Mouse (Mus musculus): ENCODE data around the gene Sdccag8.
"Not testable (repeated sequence)": the region's sequence is repeated elsewhere in the genome, so short reads cannot be mapped to it uniquely, and the experiment has no call there.

The Sdccag8 gene

DNA sequence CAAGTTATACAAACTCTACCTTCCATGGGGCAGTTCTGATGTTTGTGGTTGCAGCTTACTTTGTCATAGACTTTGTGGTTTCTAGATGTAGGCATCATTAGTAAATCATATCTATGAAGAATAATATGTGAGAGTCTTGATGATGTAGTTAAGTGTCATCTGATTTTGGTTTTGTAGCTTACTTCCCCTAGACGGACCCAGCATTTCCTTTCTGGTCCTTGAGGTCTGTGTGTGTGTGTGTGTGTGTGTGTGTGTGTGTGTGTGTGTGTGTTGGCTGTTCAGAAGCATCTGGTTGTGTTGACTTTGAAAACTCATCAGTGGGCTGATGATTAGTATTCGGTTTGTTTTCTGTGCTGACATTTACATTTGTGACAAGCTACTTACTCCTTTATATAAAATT lies 17.6 kb downstream of the Sdccag8 start:
- no peak for DNase-seq

DNA sequence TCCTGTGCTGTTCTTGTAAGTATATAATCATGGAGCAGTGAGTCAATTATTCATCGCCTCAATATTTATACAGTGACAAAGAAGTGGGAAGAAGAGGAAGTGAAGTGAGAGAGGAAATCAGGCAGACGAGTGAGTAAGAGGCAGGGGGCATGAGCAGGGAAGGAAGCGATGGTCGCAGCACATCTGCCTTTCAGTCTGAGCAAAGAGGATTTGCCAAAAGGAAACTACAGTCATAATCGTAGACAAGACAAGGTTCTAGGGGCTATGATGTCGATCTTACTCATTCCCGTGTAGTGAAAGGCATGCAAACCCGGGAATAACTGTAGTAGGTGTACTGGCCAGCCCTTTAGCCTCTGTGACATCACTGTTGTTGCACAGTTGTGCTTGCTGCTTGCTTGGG lies 18.1 kb downstream of the Sdccag8 start:
- no peak for DNase-seq

DNA sequence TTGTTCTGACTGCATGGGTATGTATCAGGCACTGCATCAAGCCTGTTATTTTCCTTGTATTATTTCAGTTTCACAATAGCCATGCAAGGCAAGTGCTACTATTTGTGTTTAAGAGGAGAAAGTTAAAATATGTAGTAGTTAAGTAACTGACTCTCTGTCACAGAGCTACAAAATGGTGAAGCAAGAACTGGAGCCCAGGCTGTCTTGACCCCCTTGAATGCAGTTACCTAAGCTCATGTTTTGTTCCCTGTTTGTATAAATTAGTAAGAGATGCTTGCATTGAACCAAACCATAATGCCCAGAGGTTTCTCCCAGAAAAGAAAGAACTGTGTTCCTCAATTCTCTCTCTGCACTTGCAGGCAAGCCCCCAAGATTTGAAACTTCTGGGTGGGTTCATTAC lies 18.8 kb downstream of the Sdccag8 start:
- DNase-seq, result no peak

DNA sequence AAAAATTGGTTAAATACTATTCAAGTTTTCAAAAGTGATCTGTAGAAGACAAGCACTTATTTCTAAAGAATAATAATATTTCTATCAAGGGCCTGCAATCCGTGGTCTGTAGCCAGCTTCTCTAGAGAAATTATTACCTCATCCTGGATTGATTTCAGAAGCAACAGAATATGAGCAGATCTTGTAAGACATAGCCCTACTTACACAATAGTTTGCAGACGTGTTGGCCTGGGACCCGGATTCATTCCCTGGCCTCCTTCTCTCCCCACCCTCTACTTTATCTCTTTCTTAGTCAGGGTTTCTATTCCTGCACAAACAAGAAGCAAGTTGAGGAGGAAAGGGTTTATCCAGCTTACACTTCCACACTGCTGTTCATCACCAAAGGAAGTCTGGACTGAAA lies 19.5 kb downstream of the Sdccag8 start:
- DNase-seq, result no peak

DNA sequence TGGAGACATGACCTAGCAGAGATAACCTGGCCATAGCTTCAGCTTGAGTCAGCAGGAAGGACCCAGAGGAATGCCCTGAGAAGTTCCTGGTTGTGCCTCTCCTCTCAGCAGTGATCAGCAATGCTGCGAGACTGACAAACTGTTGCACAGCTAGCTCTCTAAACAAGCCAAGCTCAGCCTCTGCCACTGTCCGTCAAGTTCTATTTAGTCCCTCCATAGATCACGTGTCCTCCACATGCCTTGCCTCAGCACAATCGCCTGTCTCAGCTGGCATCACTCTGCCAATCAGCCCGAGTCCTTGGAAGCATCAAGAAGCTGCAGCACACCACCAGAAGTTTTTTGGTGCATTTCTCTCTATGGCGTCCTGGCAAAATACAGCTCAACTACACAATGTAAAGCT lies 20.4 kb downstream of the Sdccag8 start:
- DNase-seq, result no peak

DNA sequence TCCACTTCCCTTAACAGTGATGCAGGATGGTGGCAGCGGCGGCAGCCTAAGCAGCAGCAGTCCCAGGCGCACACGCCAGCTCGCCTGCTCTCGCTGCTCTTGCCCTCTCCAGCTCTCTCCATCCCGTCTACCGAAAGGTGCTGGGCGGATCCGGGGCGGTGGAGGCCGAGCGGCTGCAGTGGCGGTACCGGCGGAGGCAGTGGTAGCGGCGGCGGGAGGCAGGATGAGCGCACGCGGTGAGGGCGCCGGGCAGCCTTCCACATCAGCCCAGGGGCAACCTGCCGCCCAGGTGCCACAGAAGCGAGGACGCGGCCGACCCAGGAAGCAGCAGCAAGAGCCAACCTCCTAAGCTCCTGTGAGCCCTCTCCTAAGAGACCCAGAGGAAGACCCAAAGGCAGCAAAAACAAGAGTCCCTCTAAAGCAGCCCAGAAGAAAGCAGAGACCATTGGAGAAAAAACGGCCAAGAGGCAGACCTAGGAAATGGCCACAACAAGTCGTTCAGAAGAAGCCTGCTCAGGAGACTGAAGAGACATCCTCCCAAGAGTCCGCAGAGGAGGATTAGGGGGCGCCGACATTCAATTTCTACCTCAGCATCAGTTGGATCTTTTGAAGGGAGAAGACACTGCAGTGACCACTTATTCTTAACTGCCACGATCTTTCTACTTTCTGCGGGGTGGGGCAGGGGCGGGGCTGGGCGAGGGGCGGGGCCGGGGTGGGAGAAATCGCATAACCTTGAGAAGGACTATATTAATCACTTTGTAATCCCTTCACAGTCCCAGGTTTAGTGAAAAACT lies 21.2 kb downstream of the Sdccag8 start:
- no peak for DNase-seq

DNA sequence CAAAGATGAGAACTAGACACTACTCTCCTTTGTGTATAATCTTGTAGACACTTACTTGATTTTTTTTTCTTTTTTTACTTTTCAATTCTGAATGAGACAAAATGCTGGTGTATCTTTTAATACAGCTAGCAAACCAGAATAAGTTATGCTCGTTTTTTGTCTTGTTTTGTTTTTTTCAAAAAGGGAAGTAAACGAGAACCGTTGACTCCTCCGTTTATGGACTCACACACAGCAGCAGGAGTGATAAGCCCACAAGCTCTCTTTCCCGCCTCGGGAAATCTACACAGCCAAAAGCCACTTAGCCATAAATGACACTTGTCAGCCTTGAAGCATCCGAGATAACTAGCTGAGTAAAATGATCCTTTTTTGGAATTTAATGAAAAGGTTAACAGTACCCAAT lies 22.1 kb downstream of the Sdccag8 start:
- DNase-seq, result not testable (repeated sequence)

DNA sequence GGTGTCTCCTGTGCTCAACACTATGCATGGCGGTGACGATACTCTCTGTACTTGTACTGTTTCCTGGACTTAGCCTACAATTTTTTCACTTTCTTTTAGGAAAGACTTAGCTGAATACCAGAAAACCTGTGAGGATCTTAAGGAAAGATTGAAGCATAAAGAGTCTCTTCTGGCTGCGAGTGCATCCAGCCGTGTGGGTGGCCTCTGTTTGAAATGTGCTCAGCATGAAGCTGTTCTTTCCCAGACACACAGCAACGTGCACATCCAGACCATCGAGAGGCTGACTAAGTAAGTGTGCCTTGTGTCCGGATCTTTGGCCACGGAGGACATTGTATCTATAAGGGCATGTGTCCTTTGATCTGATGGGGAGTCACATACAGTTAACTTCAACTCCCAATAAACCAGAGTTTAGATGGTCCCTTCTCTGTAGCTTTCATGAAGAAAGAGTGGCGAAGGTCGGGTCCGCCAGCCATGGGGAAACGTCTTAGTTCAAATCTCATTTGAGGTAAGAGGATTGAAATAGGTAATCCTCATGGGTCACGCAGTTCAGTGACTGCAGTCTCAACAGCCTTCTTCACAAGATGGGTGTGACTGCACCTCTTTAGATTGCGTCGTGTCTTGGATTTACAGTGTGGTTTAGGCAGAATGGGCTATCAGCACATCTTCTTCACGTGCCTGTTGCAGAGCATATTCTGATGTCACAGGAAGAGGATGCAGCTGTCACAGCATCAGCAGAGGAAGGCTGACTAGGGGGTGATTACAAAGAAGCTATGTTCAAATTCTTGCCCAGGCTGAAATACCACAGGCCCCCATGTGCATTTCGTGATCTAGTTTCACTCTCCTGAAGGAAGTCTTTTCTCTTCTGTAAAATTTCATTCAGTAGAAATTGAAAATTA lies 30.9 kb downstream of the Sdccag8 start:
- no peak for DNase-seq

DNA sequence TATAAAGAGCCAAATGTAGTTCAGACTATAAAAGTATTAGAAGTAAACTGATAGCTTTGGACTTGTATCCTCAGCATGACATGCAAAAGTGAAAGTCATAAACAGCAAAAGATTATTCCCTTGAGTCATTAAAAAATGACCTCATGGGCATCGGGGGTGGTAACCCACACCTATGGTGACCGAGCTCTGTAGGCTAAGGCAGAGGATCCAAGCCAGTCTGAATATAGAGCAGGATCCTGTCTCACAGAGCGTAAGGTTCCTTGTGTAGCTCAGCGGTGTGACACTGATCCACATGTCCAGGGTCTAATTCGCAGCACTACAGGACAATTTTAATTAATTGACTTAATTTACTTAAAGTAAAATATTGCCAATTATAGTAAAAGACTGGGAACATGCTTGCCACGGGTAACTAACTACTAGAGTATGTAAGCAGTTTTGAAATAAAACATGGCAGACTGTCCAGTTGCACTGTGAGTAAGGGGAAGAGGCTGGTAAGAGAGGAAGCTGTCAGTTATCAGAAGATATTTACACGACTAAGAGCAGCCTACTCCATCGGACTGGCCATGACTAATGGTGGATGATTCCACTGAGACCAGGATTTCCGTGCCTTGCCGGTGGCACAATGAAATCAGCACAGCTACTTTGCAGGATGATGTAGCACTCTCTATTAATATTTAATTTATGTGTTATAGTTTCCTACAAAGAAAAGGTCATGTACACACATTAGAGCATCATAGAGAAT lies 32.8 kb downstream of the Sdccag8 start:
- DNase-seq, result no peak

DNA sequence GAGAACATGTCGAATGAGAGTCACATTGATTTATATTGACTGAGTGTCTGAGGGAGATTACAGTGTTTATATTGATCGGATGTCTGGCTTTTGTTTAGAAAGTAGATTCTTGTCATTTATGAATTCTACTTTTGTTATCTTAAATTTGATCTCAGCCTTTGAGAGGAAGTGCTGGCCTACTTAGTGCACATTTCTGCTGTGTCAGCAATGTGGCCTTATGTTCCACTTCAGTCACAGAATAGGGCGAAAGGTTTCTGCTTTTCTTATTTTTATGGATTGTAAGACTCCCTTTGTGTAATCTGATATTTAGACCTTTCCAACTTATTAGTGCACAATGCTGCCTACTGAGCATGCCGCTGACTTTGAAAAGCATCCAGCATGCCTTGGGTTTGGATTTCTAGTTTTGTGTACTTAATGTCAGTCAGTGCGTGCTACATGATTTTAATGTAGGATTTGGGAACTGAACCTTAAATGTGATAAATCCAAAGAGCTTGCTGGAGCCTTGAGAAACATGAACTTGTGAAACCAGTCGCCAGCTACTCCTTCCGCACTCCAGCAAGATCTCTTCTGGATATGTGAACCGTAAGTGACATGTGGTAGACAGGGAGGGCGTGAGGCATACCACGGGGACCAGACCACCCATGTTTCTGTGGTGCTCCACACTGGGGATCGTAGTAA lies 34.3 kb downstream of the Sdccag8 start:
- no peak for DNase-seq

DNA sequence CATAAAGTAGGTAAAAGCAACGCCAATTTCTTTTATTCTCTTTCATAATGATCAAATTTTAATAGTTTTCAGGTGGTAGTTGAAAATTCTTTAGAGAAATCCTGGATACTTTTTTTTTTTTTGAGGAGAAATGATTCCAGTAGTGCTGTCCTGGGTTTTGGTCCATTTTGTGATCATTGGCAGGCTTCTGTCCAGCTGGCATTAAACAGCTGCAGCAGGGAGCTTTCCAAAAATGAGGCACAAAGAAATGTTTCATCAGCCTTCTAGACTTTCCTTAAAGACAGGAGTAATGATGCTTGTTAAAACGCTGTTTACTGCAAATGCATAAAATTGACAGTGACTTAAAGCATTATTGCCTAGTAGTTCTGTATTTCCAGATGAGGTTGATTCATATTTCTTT lies 34.9 kb downstream of the Sdccag8 start:
- DNase-seq, result no peak

DNA sequence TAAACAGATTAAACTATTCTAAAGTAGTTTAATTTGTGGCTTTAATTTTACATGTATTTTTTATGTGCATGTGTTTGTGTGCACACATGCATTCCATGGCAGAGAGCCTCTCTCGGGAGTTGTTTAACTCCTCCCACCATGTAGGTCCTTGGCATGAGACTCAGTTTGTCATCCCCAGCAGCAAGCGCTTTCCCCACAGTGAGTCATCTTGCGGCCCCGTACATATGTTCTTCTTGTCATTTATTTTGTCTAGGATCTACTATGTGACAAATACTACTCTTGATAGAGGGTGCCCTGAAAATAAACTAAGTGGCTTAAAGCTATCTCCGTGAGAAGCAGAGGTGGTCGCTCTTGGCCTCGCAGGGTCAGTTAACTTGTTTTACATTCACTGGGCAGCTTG lies 36.9 kb downstream of the Sdccag8 start:
- DNase-seq, result no peak

DNA sequence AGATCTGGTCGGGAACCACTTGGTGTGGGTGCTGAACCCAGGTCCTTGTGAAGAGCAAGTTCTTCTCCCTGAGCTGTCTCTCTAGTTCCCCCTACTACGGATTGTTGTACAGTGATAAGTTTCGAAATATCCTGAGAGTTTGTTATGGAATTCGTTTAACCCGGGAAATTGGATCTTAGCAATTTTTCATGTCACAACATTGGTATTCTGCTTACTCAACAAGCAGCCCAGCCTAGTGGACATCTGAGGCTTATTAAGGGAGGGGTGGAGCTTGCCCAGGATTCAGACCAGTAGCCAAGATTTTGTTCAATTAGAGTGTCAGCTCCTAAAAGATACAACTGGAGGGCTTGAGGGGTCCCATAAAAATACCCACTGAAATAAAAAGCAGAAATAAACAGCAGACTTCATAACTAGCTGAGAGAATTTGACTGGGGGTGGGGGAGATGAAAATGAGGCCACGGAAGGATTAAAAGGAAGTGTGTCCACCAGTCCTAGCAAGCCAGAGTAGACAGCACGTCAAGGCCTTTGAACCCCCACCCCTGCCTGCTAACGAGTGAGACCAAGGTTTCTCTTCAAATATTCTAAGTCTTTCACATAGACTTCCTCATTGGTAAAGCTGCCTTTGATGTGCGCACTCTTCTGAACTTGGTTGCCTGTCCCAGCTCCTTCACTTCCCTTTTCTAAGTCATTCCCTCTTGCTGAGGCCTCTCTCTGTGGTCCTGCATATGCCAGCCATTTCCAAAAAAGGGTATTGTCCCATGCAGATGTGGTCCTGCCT lies 38.5 kb downstream of the Sdccag8 start:
- DNase-seq, result no peak

DNA sequence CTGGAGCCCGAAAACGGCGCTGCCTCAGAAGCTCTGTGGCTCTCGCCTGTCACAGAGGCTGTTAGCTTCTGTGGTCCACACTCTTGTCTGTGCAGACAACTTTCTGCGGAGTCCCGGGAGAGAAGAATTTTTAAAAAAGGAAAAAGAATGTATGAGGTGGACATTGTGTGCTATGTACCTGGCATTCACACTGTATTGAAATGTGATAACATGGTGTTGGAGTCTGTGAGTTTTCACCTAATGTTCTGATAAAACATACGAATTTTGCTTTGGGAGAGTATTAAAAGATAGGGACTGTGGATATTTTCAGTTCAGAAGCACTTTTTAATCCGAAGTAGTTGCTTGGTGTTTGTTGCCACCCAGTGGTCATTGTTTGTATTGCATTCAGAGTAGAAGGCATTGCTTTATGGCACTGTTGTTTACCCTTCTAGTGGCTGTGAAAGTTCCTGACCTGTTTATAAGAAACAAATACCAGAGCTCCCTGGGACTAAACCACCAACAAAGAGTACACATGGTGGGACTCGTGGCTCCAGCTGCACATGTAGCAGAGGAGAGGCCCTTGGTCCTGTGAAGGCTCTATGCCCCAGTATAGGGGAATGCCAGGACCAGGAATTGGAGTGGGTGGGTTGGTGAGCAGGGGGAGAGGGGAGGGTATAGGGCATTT lies 47.7 kb downstream of the Sdccag8 start:
- DNase-seq, result peak; percentile 50 to 59

DNA sequence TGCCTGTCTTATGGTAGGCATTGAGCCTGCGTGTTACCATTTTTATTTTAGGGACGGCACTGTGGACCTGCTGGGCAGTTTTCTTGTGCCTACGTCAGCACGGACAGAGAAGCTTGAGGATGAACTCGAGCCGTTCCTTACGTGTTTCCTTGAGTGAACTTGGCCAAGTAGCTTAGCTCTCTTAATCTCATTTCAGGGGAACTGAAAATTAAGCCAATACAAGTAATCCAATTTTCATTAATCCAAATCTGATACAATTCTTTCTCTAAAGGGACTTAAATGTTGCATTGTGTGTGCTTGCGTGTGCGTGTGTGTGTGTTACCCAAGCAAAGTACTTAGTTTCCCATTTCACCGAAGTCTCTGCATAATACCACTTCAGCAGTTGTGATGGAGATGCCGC lies 56.0 kb downstream of the Sdccag8 start:
- no peak for DNase-seq

DNA sequence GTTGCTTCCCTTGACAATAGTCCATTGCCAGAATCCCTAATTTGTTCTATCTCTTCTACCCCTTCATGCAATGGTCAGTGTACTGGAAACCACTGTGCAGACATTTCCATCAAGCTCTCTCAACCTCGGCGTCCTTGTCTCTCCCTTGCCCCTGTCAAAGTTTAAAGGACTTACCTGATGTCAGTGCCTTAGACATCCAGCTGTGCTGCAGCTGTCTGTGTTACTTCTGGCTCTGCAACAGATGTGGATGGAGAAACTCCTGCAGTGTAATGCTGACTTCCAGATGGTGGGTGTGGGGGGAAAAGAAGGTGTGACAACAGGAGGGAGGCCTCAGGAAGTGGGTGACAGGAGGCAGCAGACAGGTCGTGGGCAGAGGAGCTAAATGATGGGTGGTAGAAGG lies 57.5 kb downstream of the Sdccag8 start:
- no peak for DNase-seq

DNA sequence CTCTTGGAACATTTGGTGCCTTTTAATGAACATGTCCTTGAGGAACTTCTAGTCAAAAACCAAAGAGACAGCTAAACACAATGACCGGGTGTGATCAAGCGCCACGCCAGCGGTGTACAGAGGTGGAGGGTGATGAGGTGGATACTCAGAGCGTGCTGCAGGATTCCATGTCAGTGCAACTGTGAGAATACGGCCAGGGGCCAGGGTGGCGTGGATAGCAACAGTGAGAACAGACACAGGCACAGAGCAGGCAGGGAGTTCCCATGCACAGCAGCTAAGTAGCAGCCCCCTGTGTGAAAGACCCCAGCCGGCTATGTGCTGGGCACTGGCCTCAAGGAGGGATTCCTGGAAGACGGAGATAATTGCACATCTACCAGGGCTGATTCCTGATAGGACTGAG lies 59.0 kb downstream of the Sdccag8 start:
- no peak for DNase-seq

DNA sequence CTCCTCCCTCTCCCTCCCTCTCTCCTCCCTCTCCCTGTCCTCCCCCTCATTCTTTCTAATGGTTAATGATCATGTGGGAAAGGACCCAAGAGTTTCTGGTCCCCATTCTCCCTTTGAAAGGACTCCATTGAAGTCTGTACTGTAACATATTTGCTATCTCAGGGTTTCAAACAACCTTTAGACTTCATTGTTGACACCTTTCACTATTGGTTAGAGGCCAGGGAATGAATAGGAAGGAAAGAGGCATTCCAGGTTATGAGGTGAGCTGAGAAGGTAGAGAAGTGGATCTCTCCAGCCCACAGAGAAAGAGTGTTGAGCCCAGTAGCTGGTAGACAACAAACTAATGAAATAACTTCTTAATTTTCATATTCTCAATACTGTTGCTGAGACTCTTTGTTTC lies 59.7 kb downstream of the Sdccag8 start:
- no peak for DNase-seq

DNA sequence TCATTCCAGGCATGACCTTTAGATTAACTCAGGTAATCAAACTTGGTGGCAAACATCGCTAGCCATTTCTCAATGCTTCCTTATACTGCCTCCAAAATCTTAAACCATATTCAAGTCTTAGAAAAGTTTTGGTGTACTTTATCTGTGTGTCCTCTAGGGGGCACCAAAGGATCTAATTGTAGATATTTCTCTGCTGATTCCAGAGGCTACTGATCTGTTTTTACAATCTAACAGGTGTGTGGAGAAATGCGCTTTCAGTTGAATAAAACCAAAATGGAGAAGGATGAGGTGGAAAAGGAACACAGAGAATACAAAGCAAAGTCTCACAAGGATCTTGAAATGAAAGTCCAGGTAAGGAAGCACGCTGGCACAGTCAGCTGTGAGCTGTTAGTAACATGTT lies 63.3 kb downstream of the Sdccag8 start:
- peak in 1 of 2 experiments; percentile 16 for DNase-seq

DNA sequence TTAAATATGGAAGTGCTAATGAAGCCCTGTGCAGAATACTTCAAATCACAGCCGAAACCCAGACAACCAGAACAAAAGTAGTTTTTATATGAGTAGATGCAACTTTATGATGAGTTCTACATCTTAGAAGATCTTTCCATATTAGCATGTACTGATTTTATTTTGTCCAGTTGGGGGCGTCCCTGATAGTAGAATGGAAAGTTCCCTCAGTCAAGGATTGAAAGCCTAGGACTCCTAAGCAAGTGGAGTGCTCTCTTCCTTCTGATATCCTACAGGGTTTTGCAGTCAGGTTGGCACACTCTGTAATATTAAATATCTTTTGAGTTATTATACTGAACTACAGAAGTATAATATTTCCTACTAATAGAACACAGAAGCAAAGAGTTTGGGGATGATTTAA lies 64.5 kb downstream of the Sdccag8 start:
- no peak for DNase-seq

DNA sequence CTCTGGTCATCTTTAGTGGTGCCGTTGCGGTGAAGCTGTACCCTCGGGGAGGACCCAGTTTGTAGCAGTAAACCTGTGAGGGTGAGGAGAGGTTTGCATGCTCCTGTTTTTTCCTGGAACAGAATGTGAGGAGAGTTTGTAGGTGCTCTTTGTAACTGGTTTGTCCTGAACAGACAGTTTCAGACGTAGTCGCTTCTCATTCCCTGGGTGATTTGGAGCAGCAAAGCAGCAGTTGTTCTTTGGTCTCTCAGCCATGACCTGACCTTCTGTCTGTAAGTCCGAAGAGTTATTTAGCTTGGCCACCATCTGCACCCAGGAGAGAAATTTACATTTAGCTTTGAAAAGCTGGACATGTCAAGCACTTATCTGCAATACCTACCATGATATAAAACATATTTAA lies 65.2 kb downstream of the Sdccag8 start:
- no peak for DNase-seq

DNA sequence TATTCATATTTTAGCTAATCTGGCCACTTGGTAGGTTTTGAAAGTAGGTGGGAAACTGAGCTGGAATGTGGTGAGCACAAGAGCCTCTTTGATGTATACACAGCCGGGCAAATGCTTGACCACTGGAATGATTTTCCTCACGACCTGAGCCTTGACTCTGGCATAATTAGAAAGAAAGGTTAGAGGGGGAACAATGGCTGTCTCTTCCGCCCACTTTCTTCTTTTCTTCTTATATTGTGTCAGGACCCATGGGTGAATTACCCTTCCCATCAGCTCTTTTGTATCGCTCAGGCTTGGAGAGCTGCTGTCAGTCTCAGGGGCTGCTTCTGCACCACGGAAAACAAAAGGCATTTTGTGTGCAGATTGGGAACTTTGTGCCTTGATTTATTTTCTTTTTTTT lies 65.6 kb downstream of the Sdccag8 start:
- no peak for DNase-seq

Measured in kidney, adult 8-10 months (tissue).